Mouse (Mus musculus): ENCODE results near the gene Ambra1. TPM values are rescaled to one million over a fixed set of nuclear protein-coding genes. Genes with fewer than 3 reads are reported as not detected.

The Ambra1 gene
- polyA plus RNA-seq, 1 experiment from 2014 or later = 22.1 TPM

DNA sequence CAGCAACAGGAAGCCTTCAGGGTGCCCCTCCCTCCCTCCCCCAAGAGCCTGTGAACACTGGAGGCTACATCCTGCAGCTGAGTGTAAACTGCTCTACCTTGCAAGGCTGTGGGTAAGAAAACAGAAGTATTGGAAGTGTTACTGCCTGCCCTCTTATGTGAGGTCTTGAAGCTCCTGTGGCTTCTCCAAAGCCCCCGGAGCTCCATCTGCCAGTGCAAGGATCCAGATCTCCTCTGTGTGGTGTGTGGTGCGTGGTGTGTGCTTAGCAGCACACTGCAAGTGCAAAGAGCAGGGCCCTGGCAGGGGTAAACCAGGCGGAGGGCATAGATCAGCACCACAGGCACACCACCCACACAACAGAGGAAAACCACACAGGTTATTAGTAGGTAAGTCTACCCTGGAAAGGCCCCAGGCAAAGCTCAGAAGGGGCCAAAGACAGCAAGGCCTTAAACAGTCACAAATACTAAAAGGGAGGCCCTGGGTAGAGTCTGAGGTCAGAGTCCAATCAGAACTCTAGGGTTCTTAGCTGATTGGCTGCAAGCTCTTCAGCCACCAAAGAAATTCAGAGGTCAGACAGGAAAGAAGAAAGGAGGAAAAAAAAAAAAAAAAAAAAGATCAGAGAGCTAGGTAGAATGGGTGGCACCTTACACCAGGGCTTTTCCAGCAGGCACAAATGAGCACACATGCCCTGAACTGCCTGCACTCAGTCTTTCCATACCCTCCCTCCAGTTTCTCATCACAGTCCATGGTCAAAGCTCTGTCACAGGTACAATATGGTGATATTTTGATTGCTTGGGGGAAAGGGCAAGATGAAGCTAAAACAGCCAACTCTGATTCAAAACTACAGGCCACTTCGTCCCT lies 232.2 kb downstream of the Ambra1 start:
- peaks cover 21% of the 10 kb centered on the region for H3K27me3 ChIP-seq
- H3K9ac ChIP-seq = peak overlapping the region; percentile 92
- no peaks in the 10 kb centered on the region for H3K36me3 ChIP-seq (replicated peaks)
- no peaks in the 10 kb centered on the region for H3K9me3 ChIP-seq
- ATAC-seq (ENCODE audit: low FRiP score) = no peak
- H3K4me3 ChIP-seq (replicated peaks) = peak overlapping the region; percentile 87
- peaks cover 34% of the 10 kb centered on the region for H3K4me1 ChIP-seq
- H3K27ac ChIP-seq = no peak overlapping the region
- H3K4me2 ChIP-seq = peak overlapping the region; percentile 90
- 65% methylated on average over 4 of the region's 4 CpGs for WGBS

DNA sequence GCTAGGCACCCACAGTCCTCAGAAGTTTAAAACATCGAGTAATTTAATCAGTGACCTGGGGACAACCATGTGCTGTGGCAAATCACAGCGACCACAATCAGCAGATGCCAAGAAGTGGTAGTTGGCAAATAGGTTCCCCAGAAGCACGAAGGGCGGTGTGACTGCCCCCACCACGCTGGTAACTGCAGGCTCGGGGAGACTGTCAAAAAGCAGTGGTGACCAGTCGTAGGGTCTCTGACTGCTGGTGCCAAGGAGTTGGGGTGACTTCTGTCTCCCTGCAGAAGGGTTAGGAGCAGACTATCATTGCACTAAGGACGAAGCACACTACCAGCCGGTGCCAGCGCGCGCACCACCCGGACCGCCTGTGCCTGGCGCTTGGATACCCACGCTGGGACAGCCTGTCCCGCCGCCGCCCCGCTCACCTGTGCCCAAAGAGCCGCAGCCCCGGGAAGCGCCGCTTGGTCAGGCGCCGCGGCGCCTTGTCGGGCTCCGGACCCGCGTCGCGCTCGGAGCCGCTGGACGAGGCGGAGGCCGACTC lies 233.0 kb downstream of the Ambra1 start:
- no peaks in the 10 kb centered on the region for H3K36me3 ChIP-seq (replicated peaks)
- WGBS = under 1% methylated on average over 39 of the region's 39 CpGs
- peak overlapping the region; percentile 87 for H3K4me3 ChIP-seq (replicated peaks)
- H3K27me3 ChIP-seq = peaks cover 21% of the 10 kb centered on the region
- peaks cover 29% of the 10 kb centered on the region for H3K4me1 ChIP-seq
- peak overlapping the region; percentile 78 for H3K27ac ChIP-seq
- peak overlapping the region; percentile 92 for H3K9ac ChIP-seq
- ATAC-seq (ENCODE audit: low FRiP score) = no peak; the same call in 1 of the 2 replicates
- H3K4me2 ChIP-seq = peak overlapping the region; percentile 90
- H3K9me3 ChIP-seq = no peaks in the 10 kb centered on the region

DNA sequence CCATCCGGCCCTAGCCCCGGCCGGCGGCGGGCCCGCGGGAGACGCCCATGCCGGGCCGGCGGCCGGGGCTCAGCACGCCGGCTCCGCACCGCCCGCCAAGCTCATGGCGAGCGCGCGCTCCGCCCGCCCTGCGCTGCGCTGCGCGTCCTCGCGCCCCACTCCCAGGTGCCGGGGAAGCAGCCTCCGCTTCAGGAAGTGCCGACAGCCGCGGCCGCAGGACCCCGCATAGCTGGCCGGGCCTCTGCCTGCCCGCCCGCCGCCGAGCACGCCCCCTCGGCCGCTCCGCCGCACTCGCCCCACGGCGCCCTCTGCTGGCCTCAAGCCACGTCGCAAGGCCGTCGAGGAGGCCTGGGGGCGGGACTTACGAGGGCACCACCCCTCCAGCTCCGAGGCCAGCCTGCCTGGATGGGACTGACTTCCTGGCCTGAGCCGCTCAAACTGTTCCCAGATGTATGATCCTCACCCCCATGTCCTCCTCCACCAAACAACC lies 233.6 kb downstream of the Ambra1 start:
- peak overlapping the region; percentile 90 for H3K4me2 ChIP-seq
- WGBS = under 1% methylated on average over 54 of the region's 57 CpGs
- peak overlapping the region; percentile 87 for H3K4me3 ChIP-seq (replicated peaks)
- H3K9me3 ChIP-seq = no peaks in the 10 kb centered on the region
- peak overlapping the region; percentile 78 for H3K27ac ChIP-seq
- ATAC-seq (ENCODE audit: low FRiP score) = peak; percentile 94
- no peaks in the 10 kb centered on the region for H3K36me3 ChIP-seq (replicated peaks)
- peak overlapping the region; percentile 92 for H3K9ac ChIP-seq
- H3K27me3 ChIP-seq = peaks cover 21% of the 10 kb centered on the region
- H3K4me1 ChIP-seq = peaks cover 29% of the 10 kb centered on the region

DNA sequence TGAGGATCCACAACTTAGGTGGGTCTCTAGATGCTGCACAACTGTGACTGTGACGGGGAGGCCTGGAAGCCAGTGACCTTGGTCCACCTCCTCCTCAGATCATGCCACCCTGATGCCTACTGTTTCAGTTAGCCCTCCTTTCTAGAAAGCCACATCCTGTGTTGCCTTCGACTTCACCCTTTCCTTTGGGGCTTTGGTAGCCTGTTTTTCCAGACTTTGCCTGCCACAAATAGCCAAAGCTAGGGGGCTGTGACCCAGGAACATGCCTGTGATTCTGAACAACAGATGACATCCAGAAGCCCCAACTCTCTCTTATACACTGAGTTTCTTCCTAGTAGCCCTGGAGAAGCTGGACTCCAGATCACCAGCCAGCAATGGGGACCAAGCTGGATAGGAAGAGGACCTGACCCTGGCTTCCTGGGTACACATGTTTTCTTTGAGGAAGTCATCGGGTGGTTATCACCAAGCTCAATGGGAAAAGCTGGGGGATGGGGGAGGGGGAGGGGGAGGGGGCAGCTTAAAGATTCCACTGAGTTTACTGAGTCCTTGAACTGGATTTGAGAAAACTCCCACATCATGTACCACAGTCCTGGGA lies 234.8 kb downstream of the Ambra1 start:
- H3K4me1 ChIP-seq = peaks cover 18% of the 10 kb centered on the region
- H3K4me2 ChIP-seq = 0 out of 2 replicates have a peak overlapping the region, but pooled peaks have one; percentile 4

DNA sequence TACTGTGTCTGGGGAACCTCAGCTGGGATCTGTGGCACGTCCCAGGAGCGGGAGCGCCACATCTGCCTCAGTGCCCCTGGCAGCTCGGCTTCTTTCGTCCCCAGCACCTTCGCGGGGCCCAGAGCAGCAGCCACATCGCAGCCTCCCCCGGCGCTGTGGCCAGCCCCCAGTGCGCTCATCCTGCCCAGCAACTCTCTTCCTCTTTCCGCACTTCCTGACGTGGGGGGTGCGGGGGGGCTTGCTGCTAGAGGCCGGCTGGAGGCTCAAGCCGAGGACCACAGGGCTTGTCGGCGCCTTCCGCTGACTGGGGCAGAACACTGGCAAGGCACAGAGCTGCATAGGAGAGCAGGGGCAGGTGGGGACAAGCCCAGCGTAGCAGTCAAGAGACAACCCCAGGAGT lies 235.5 kb downstream of the Ambra1 start:
- Histone ChIP-seq H3K4me2 (0 out of 2 replicates have a peak overlapping the region, but pooled peaks have one; percentile 4), H3K9me3 (no peaks in the 10 kb centered on the region), H3K4me1 (peaks cover 13% of the 10 kb centered on the region), H3K27me3 (peaks cover 27% of the 10 kb centered on the region), H3K4me3 (replicated peaks) (no peak overlapping the region), H3K27ac (no peak overlapping the region), H3K9ac (peak overlapping the region; percentile 27; the same call in 1 of the 2 replicates), H3K36me3 (replicated peaks) (no peaks in the 10 kb centered on the region)
- WGBS = 23% methylated on average over 20 of the region's 20 CpGs
- no peak for ATAC-seq (ENCODE audit: low FRiP score)

More for the DNA sequence above, 234.8 kb downstream of the Ambra1 start:
- WGBS = 83% methylated on average over 3 of the region's 3 CpGs
- Histone ChIP-seq H3K27me3 (peaks cover 21% of the 10 kb centered on the region), H3K27ac (no peak overlapping the region), H3K36me3 (replicated peaks) (no peaks in the 10 kb centered on the region), H3K9me3 (no peaks in the 10 kb centered on the region), H3K9ac (no peak overlapping the region), H3K4me3 (replicated peaks) (no peak overlapping the region)
- no peak for ATAC-seq (ENCODE audit: low FRiP score)

DNA sequence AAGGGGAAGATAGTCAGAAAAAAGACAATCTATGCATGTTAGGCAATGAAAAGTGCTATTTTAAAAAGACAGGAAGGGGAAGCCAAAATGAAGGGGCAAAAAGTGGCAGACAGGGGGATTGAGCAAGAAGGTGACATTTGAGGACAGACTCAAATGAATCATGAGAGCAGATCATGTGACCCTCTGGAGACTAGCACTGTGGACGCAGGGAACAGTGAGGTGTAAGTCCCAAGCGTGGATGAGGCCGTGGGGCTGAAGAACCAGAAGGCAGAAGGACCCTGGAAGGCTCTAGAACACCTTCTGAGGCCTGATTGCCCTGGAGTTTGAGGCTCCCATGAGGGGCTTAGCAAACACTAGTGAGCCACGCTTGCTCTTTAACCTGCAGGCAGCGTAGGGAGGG lies 236.4 kb downstream of the Ambra1 start:
- Histone ChIP-seq H3K27me3 (peaks cover 35% of the 10 kb centered on the region), H3K4me1 (peaks cover 19% of the 10 kb centered on the region), H3K4me3 (replicated peaks) (no peak overlapping the region), H3K9me3 (no peaks in the 10 kb centered on the region), H3K4me2 (no peak overlapping the region), H3K36me3 (replicated peaks) (no peaks in the 10 kb centered on the region), H3K9ac (no peak overlapping the region), H3K27ac (no peak overlapping the region)
- no peak for ATAC-seq (ENCODE audit: low FRiP score)
- 80% methylated on average over 5 of the region's 5 CpGs for WGBS

DNA sequence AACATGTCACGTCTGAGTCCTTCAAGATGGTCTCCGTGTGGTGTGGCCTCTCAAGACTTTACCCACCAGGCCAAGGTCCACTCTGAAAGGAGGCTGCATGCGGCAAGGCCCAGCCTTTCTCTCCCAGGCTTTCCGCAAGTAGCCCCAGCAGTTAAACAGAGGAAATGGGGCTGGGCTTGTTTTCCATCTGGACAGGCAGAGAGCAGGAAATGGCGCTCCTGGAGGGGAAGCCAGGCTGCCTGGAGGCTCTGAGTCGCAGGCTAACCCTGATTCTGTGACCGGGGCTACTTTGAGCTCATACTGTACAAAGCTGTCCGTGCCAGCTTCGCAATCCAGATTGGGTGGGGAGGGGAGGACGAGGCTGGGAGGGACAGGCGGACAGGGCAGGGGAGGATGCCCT lies 238.0 kb downstream of the Ambra1 start:
- WGBS = 77% methylated on average over 11 of the region's 11 CpGs
- Histone ChIP-seq H3K9ac (no peak overlapping the region), H3K4me1 (peaks cover 19% of the 10 kb centered on the region), H3K4me2 (no peak overlapping the region), H3K27ac (no peak overlapping the region), H3K27me3 (peaks cover 47% of the 10 kb centered on the region), H3K4me3 (replicated peaks) (no peak overlapping the region), H3K9me3 (no peaks in the 10 kb centered on the region), H3K36me3 (replicated peaks) (no peaks in the 10 kb centered on the region)
- ATAC-seq (ENCODE audit: low FRiP score) = no peak

Small RNAs within 50 kb of the gene (microRNA-seq; reads per million reads assigned to microRNA genes)
- gene Mir6999 = not detected

Other genes with a start within 250 kb of the Ambra1 start
- 174 and 179 TPM in 2 replicates for gene Ckap5, start 203.4 kb upstream of the Ambra1 start, polyA plus RNA-seq (2016; fragmentation: Nextera tagmentation; extraction: Ambion mirVana)
- 0.09 TPM in 1 of 2 replicates, not detected in the other for gene F2, start 93.7 kb upstream of the Ambra1 start, polyA plus RNA-seq (2016; fragmentation: Nextera tagmentation; extraction: Ambion mirVana)
- gene Zfp408, start 80.3 kb upstream of the Ambra1 start, polyA plus RNA-seq (2016; fragmentation: Nextera tagmentation; extraction: Ambion mirVana) = 8.9 and 12.6 TPM in 2 replicates
- 71.0 and 76.1 TPM in 2 replicates for gene Arhgap1, start 80.3 kb upstream of the Ambra1 start, polyA plus RNA-seq (2016; fragmentation: Nextera tagmentation; extraction: Ambion mirVana)
- 29.3 and 32.1 TPM in 2 replicates for gene Atg13, start 19.6 kb upstream of the Ambra1 start, polyA plus RNA-seq (2016; fragmentation: Nextera tagmentation; extraction: Ambion mirVana)
- 17.0 and 18.7 TPM in 2 replicates for gene Harbi1, start 19.3 kb upstream of the Ambra1 start, polyA plus RNA-seq (2016; fragmentation: Nextera tagmentation; extraction: Ambion mirVana)
- 0.31 and 0.72 TPM in 2 replicates for gene Chrm4, start 197.1 kb downstream of the Ambra1 start, polyA plus RNA-seq (2016; fragmentation: Nextera tagmentation; extraction: Ambion mirVana)
- 834 and 889 TPM in 2 replicates for gene Mdk, start 202.2 kb downstream of the Ambra1 start, polyA plus RNA-seq (2016; fragmentation: Nextera tagmentation; extraction: Ambion mirVana)
- gene Gm9821, start 215.6 kb downstream of the Ambra1 start, polyA plus RNA-seq (2016; fragmentation: Nextera tagmentation; extraction: Ambion mirVana) = 0.46 and 0.52 TPM in 2 replicates
- gene Dgkz, start 245.7 kb downstream of the Ambra1 start, polyA plus RNA-seq (2016; fragmentation: Nextera tagmentation; extraction: Ambion mirVana) = 24.4 and 28.5 TPM in 2 replicates

Data from forebrain, embryonic 12.5 days (tissue).